Mouse (Mus musculus): ENCODE data around the gene Cebpzos. TPM values are rescaled to one million over a fixed set of nuclear protein-coding genes. Genes with fewer than 3 reads are reported as not detected.

Gene Cebpzos
- total RNA-seq (2021), result 10 to 100 TPM; 27.5 to 28.0 TPM

GRCm38 (mm10) chr17:78916369-78916813 lies at the start of gene Cebpzos:
Gene Cebpzos, plus strand, starts transcription at chr17:78916500.
- intact Hi-C loops (cut with DNase I), result loop anchor here (5.0 kb wide), 1 partner anchor 79 kb away; the partner anchor contains the start of genes Gpatch11 and Heatr5b
- peak; percentile 86 to 90 for DNase-seq (ENCODE audit: low spot score in 2 of 2)

DNA sequence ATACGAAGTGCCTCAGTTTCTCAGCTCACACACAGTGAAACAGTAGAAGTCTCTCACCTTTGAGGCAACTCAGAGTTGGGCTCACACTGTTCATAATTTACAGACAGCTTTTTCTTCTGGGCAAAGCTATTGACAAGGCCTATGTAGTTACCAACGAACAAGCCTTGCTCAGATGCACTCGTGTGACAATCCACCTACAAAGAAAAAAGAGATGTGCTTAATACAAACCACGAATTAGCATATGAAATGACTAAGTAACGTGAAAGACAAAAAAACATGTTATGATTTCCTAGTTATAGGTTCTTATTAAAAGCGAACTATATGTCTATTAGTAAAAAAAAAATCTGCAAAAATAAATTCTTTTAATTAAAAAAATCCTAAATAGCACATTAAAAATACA lies 42.4 kb upstream of the Cebpzos start:
- intact Hi-C loops (cut with DNase I), result no loop called here
- no peak for DNase-seq (ENCODE audit: low spot score in 2 of 2)

GRCm38 (mm10) chr17:78881878-78882304 lies 34.4 kb upstream of the Cebpzos start:
- no peak for DNase-seq (ENCODE audit: low spot score in 2 of 2)
- intact Hi-C loops (cut with DNase I), result no loop called here

DNA sequence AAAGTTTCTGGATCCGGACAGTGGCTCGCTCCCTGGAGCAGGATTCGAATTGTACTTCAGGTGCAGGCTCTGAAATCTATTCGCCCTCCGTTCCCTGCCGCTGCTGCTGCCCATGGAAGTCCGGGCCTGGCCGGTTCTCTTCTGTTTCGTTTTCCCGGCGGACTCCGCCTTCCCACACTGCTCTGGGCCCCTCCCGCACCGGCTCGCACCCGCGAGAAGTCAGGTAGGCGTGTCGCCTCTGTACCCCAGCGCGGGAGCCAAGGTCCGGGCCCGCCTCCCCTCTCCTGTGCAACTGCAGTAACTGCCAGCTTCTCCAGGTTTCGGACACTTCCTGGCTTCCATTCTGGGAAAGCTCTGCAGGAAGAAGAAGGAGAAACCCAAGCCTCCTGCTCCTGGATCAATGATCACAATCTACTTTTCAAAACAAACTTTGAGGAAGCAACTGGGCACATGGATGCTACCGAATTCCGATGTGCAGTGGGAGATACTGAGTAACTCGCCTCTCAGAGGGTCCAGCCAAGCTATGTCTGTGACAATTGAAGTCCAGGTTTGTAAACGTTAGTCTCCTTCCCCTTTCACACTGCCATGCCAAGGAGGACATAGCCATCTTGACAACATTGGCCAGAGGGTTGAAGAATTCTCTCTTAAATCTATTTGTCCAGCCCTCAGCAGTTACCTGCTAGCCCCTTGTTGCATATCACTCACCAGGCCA lies 33.7 kb upstream of the Cebpzos start, which contains the start of gene Eif2ak2:
Gene Eif2ak2, minus strand, starts transcription at position 173 of the 712 bp plus-strand sequence.
- intact Hi-C loops (cut with DNase I), result no loop called here
- DNase-seq (ENCODE audit: low spot score in 2 of 2), result peak; percentile 38 to 51

DNA sequence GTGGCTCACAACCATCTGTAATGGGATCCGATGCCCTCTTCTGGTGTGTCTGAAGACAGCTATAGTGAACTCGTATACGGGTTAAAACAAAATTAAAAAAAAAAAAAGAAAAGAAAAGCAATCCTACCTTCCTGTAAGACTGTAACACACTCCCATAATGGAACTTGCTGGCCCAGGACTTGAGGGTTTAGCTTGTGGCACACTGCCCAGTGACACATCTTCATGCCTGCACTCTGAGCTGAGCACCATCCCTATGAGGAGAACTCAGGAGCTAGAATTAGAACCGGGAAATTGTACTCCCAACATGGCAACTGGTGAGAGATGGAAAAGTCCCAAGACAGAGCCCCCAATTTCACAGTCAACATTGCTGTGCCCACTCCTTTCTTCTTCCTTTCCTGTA lies 33.0 kb upstream of the Cebpzos start:
- DNase-seq (ENCODE audit: low spot score in 2 of 2), result no peak
- intact Hi-C loops (cut with DNase I), result no loop called here

GRCm38 (mm10) chr17:78885286-78886065 lies 30.8 kb upstream of the Cebpzos start:
- no peak for DNase-seq (ENCODE audit: low spot score in 2 of 2)
- intact Hi-C loops (cut with DNase I), result no loop called here

DNA sequence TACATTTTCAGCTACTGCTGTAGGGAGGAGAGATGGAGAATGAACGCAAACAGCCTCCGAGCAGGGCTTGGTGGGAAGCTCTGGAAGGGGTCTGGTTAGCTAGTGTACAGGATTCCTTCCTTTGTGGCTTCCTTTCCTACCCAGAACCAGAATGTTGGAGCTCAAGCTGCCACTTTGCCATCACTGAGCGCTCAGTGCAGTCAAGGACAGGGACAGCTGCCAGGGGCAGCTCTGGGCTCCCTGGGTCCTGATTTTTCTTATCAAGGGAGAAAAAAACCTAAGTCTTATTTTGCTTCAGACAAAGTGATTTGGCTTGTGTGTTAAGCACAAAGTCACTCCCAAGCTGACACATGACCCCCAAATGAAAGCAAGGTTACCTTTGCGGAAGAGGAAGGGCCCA lies 27.7 kb upstream of the Cebpzos start:
- DNase-seq (ENCODE audit: low spot score in 2 of 2), result no peak
- intact Hi-C loops (cut with DNase I), result no loop called here

DNA sequence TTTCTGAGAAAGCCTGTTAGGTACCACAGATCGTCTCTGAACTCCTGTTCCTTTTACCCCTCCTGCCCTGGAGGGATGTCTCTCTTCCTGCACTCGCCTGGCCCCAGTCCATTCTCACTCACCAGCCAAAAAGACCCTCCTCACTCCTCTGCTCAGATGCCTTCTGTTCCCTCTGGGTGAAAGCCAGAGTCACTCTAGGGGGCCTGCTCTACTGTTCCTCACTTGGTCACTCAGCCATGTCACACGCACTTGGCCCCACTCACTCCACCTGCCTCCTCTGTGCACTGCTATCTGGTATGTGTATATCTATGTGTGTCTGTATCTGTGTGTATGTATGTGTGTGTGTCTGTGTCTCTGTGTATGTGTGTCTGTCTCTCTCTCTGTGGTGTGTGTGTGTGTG lies 27.1 kb upstream of the Cebpzos start:
- no peak for DNase-seq (ENCODE audit: low spot score in 2 of 2)
- intact Hi-C loops (cut with DNase I), result no loop called here

DNA sequence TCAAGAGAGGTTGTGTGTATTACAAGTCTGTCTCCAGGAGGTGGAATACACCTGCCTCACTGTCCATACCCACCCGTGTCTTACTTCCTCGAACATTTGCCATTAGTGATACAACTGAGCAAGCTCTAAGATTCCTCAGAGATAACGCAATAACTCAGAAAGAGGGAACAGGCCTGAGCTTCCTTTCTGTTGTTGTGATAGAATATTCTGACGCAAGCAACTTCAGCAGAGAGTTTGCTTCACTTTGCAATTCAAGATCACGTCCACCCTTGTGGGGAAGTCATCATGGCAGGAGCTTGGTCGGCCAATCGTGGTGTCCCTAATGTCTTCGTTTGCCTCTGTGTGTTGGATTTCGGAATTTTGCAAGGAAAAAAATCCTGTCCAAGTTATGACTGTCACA lies 25.3 kb upstream of the Cebpzos start:
- no peak for DNase-seq (ENCODE audit: low spot score in 2 of 2)
- intact Hi-C loops (cut with DNase I), result no loop called here

GRCm38 (mm10) chr17:78894991-78895390 lies 21.3 kb upstream of the Cebpzos start:
- intact Hi-C loops (cut with DNase I), result no loop called here
- DNase-seq (ENCODE audit: low spot score in 2 of 2), result no peak

- DNase-seq (ENCODE audit: low spot score in 2 of 2), result no peak
- intact Hi-C loops (cut with DNase I), result no loop called here
These were observed 20.9 kb upstream of the Cebpzos start for GRCm38 (mm10) chr17:78895394-78895793.

- intact Hi-C loops (cut with DNase I), result no loop called here
- no peak for DNase-seq (ENCODE audit: low spot score in 2 of 2)
These were observed 13.1 kb upstream of the Cebpzos start for GRCm38 (mm10) chr17:78903158-78903557.

GRCm38 (mm10) chr17:78906892-78907291 lies 9.4 kb upstream of the Cebpzos start, which contains the start of gene Sult6b1:
Gene Sult6b1, minus strand, starts transcription at chr17:78906992.
- DNase-seq (ENCODE audit: low spot score in 2 of 2), result no peak
- intact Hi-C loops (cut with DNase I), result no loop called here

GRCm38 (mm10) chr17:78909374-78909773 lies 6.9 kb upstream of the Cebpzos start:
- intact Hi-C loops (cut with DNase I), result no loop called here
- no peak for DNase-seq (ENCODE audit: low spot score in 2 of 2)

GRCm38 (mm10) chr17:78912861-78913281 lies 3.4 kb upstream of the Cebpzos start:
- intact Hi-C loops (cut with DNase I), result no loop called here
- no peak for DNase-seq (ENCODE audit: low spot score in 2 of 2)

- intact Hi-C loops (cut with DNase I), result no loop called here
- DNase-seq (ENCODE audit: low spot score in 2 of 2), result no peak
These were observed 2.4 kb upstream of the Cebpzos start for GRCm38 (mm10) chr17:78913921-78914320.

DNA sequence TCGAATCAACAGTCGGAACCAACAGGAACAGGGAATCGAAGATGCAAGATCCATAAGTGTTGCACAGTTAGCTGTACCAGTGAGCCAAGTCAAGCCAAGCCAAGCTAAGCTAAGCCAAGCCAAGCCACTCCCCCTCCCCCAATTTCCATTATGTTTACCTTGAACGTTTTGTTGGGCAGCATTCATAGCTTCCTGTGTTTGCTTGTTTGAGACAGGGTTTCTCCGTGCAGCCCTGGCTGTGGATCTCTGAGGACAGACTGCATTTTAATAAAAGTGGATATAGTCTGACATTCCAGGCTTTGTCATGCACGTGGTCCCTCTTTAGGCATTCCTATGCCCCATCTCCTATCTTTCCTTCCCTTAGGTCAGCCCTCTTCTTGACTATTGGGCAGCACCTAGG lies 528 bp upstream of the Cebpzos start:
- intact Hi-C loops (cut with DNase I), result loop anchor here (5.0 kb wide), 1 partner anchor 78 kb away; the partner anchor contains the start of genes Gpatch11 and Heatr5b
- DNase-seq (ENCODE audit: low spot score in 2 of 2), result no peak

- no peak for DNase-seq (ENCODE audit: low spot score in 2 of 2)
- intact Hi-C loops (cut with DNase I), result loop anchor here (5.0 kb wide), 1 partner anchor 80 kb away; the partner anchor contains the start of genes Gpatch11 and Heatr5b
These were observed 599 bp downstream of the Cebpzos start for GRCm38 (mm10) chr17:78916899-78917298.

GRCm38 (mm10) chr17:78917696-78918095 lies 1.4 kb downstream of the Cebpzos start:
- intact Hi-C loops (cut with DNase I), result loop anchor here (5.0 kb wide), 1 partner anchor 80 kb away; the partner anchor contains the start of genes Gpatch11 and Heatr5b
- DNase-seq (ENCODE audit: low spot score in 2 of 2), result no peak

GRCm38 (mm10) chr17:78935857-78936256 lies 19.6 kb downstream of the Cebpzos start:
- intact Hi-C loops (cut with DNase I), result loop anchor here (2.0 to 10.0 kb wide), 2 partner anchors 101 to 909 kb away; partner anchors contain the start of genes Gpatch11 and Heatr5b
- DNase-seq (ENCODE audit: low spot score in 2 of 2), result no peak
